Mouse (Mus musculus) right cerebral cortex, postnatal 36 days (tissue): ENCODE data around the gene Unc13c.

ENCODE experiments used
- DNase-seq, 2 experiments: peaks; one replicate each; pipeline ENCODE4 v3.0.0; 2022; ENCODE audit warnings: low spot score in 2 of 2, mixed read lengths in 1 of 2

Unc13c gene

GRCm38 (mm10) chr9:73638119-73638518 is 330.6 kb downstream of the Unc13c start:
- no peak for DNase-seq

DNA sequence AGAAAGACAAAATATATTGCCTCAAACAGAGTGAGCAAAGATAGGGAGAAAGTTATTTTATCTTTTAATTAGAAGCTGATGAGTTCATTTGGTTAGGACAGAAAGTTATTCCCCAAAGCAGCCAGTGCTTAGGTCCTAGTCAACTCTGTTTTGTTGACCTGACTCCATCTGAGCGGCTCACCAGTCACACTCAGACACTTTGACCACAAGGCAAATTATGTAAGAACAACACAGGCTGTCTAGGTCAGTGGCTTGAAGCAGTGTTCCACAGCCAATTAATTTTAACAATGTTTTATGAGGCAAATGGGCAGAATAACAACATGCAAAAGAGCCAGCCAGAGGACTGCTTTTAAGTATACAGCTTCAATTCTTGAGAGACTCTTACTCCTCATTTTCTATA is 343.6 kb downstream of the Unc13c start:
- DNase-seq: no peak

DNA sequence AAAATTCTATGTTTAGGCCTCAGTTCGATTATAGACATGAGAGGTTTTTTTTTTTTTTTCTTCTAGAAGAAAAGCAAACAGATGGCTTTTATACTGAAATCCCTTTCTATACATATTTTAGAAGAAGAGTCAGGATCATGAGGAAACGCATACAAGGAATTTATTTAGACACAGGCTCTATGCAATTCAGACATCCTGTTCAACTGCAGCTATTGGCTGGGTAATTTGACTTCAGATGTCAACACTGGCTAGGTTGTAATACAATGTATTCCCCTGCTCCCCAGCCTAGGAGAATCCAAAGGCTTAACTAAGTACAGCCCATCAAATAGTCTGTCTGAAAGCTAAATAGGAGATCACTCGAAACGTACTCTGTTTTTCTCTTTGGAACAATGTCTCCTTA is 355.9 kb downstream of the Unc13c start:
- no peak for DNase-seq

- DNase-seq: no peak
Measured at GRCm38 (mm10) chr9:73603921-73604320, 364.8 kb downstream of the Unc13c start.

DNA sequence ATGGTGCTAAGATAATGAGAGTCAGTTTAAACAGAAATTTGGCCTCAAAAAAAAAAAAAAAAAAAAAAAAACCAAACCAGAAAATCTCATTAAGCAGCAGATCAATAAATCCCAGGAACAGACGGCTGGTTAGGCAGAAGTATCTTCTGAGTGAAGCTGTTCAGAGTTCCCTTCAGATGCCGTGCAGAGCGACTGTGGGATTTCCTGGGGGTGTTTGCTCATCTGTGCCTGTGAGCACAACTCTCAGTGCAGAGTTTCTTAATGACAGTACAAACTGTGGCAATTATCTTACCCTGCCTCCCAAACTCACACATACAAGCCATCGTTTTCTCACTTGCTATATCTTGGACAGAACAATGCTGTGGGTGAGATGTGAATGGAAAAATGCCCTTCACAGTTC is 403.2 kb downstream of the Unc13c start:
- peak; percentile 2 to 28 for DNase-seq

- DNase-seq: no peak
Measured at GRCm38 (mm10) chr9:73560037-73560436, 408.7 kb downstream of the Unc13c start.

GRCm38 (mm10) chr9:73557805-73558204 is 411.0 kb downstream of the Unc13c start:
- DNase-seq: no peak

- DNase-seq: no peak
Measured at GRCm38 (mm10) chr9:73555354-73555753, 413.4 kb downstream of the Unc13c start.

DNA sequence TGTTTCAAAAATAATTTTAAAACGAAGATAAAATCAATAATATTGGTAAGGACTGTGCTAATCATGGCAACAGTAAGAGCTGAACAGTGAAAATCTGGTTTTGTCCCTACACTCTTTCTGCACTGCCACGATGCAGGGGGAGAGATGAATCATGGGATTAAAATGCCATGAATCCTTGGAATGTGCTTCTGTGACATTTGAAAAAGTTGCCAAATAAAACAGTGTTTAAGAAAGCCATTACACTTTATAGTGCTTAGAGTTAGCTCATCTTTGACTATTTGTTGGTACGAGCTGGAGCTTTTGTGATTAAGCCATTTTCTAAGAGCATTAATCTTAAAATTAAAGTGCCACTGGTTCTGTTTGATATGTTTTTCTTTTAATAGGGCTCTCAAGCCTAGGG is 496.2 kb downstream of the Unc13c start:
- no peak for DNase-seq

GRCm38 (mm10) chr9:73462027-73462426 is 506.7 kb downstream of the Unc13c start:
- no peak for DNase-seq

- no peak for DNase-seq
Measured at GRCm38 (mm10) chr9:73450009-73450408, 518.8 kb downstream of the Unc13c start.

- no peak for DNase-seq
Measured at GRCm38 (mm10) chr9:73449216-73449615, 519.5 kb downstream of the Unc13c start.

DNA sequence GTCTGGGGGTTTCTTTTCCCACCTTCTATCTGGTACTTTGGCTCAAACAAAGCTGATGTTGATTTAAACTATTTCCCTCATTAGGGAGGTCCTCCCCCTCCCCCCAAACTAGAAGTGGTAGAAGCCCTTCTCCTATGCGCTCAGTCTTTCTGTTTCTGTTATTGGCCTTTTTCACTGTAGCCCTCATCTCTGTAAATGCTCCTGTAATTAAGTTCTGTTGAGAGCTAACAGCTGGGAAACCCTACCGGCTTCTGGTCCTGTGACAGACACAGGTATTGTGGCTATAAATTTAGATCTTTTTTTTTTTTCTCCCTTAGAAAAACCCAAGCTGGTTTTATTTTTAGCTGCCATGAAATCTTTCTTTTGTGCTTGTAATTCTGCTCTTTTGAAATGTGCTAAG is 536.8 kb downstream of the Unc13c start:
- no peak for DNase-seq
